Mouse (Mus musculus): ENCODE results near the gene Rgs9. TPM values are rescaled to one million over a fixed set of nuclear protein-coding genes. Genes with fewer than 3 reads are reported as not detected.

The Rgs9 gene
- polyA plus RNA-seq, 1 experiment = 1.8 TPM

- WGBS = 74% methylated on average over 7 of the region's 7 CpGs
- Histone ChIP-seq H3K4me3 (ENCODE audit: extremely low read depth, insufficient read depth, insufficient read length) (no peak overlapping the region), H3K36me3 (ENCODE audit: control insufficient read depth, insufficient read depth, low read length) (no peaks in the 10 kb centered on the region), H3K27ac (ENCODE audit: insufficient read depth, low read length) (no peak overlapping the region), H3K27me3 (ENCODE audit: control insufficient read depth, insufficient read depth, low read length) (no peaks in the 10 kb centered on the region), H3K4me1 (ENCODE audit: control insufficient read depth, insufficient read depth, insufficient read length) (no peaks in the 10 kb centered on the region)
- no peak for TF ChIP-seq CTCF (IDR thresholded peaks at IDR 0.05; ENCODE audit: extremely low read depth, insufficient read depth, insufficient read length, insufficient replicate concordance)
- DNase-seq (ENCODE audit: low read depth in 1 of 2, low spot score in 2 of 2) = no peak
Observed at GRCm38 (mm10) chr11:109181118-109181517, 116.8 kb downstream of the Rgs9 start.

- no peak overlapping the region for H3K27ac ChIP-seq (ENCODE audit: insufficient read depth, low read length)
Observed at GRCm38 (mm10) chr11:109180290-109180689, 117.6 kb downstream of the Rgs9 start.

GRCm38 (mm10) chr11:109178788-109179518 is 119.0 kb downstream of the Rgs9 start:
- Histone ChIP-seq H3K27me3 (ENCODE audit: control insufficient read depth, insufficient read depth, low read length) (no peaks in the 10 kb centered on the region), H3K27ac (ENCODE audit: insufficient read depth, low read length) (no peak overlapping the region), H3K36me3 (ENCODE audit: control insufficient read depth, insufficient read depth, low read length) (no peaks in the 10 kb centered on the region), H3K4me1 (ENCODE audit: control insufficient read depth, insufficient read depth, insufficient read length) (no peaks in the 10 kb centered on the region), H3K4me3 (ENCODE audit: extremely low read depth, insufficient read depth, insufficient read length) (no peak overlapping the region)
- TF ChIP-seq POLR2A (IDR thresholded peaks at IDR 0.05; ENCODE audit: low read depth, low read length) (no peak), CTCF (IDR thresholded peaks at IDR 0.05; ENCODE audit: extremely low read depth, insufficient read depth, insufficient read length, insufficient replicate concordance) (no peak)
- DNase-seq (ENCODE audit: low read depth in 1 of 2, low spot score in 2 of 2) = no peak
- 67% methylated on average over 8 of the region's 8 CpGs for WGBS

More at GRCm38 (mm10) chr11:109180290-109180689, 117.6 kb downstream of the Rgs9 start:
- Histone ChIP-seq H3K4me3 (ENCODE audit: extremely low read depth, insufficient read depth, insufficient read length) (no peak overlapping the region), H3K4me1 (ENCODE audit: control insufficient read depth, insufficient read depth, insufficient read length) (no peaks in the 10 kb centered on the region), H3K36me3 (ENCODE audit: control insufficient read depth, insufficient read depth, low read length) (no peaks in the 10 kb centered on the region), H3K27me3 (ENCODE audit: control insufficient read depth, insufficient read depth, low read length) (no peaks in the 10 kb centered on the region)
- TF ChIP-seq CTCF (IDR thresholded peaks at IDR 0.05; ENCODE audit: extremely low read depth, insufficient read depth, insufficient read length, insufficient replicate concordance) (no peak), POLR2A (IDR thresholded peaks at IDR 0.05; ENCODE audit: low read depth, low read length) (no peak)
- WGBS = 85% methylated on average over 11 of the region's 11 CpGs
- no peak for DNase-seq (ENCODE audit: low read depth in 1 of 2, low spot score in 2 of 2)

- DNase-seq (ENCODE audit: low read depth in 1 of 2, low spot score in 2 of 2) = no peak
- no peak overlapping the region for H3K27ac ChIP-seq (ENCODE audit: insufficient read depth, low read length)
- no peaks in the 10 kb centered on the region for H3K27me3 ChIP-seq (ENCODE audit: control insufficient read depth, insufficient read depth, low read length)
- H3K4me1 ChIP-seq (ENCODE audit: control insufficient read depth, insufficient read depth, insufficient read length) = no peaks in the 10 kb centered on the region
- H3K36me3 ChIP-seq (ENCODE audit: control insufficient read depth, insufficient read depth, low read length) = no peaks in the 10 kb centered on the region
- 84% methylated on average over 8 of the region's 8 CpGs for WGBS
- TF ChIP-seq POLR2A (IDR thresholded peaks at IDR 0.05; ENCODE audit: low read depth, low read length) = no peak
- TF ChIP-seq CTCF (IDR thresholded peaks at IDR 0.05; ENCODE audit: extremely low read depth, insufficient read depth, insufficient read length, insufficient replicate concordance) = no peak
- H3K4me3 ChIP-seq (ENCODE audit: extremely low read depth, insufficient read depth, insufficient read length) = no peak overlapping the region
Observed at GRCm38 (mm10) chr11:109175376-109175969, 122.5 kb downstream of the Rgs9 start.

Other genes starting within 250 kb of the Rgs9 start
- gene E030025P04Rik, start 153.8 kb downstream of the Rgs9 start, polyA plus RNA-seq (2012; rRNA removed) = not detected in 2 replicates
- 22.0 and 29.8 TPM in 2 replicates for gene Gna13, start 64.7 kb upstream of the Rgs9 start, polyA plus RNA-seq (2012; rRNA removed)
- not detected in 2 replicates for gene 9930022D16Rik, start 115.8 kb upstream of the Rgs9 start, polyA plus RNA-seq (2012; rRNA removed)
- 14.4 and 16.5 TPM in 2 replicates for gene Amz2, start 127.8 kb upstream of the Rgs9 start, polyA plus RNA-seq (2012; rRNA removed)
- gene Arsg, start 175.2 kb upstream of the Rgs9 start, polyA plus RNA-seq (2012; rRNA removed) = 4.1 and 5.1 TPM in 2 replicates
- gene Slc16a6, start 175.5 kb upstream of the Rgs9 start, polyA plus RNA-seq (2012; rRNA removed) = 7.4 and 9.8 TPM in 2 replicates

Measured in spleen, adult 2 months (tissue).